Mouse (Mus musculus) cerebellum, adult 2 months (tissue): Measurements from ENCODE around the gene Tmem181a.
"Not testable (repeated sequence)": the region's sequence is repeated elsewhere in the genome, so short reads cannot be mapped to it uniquely, and the experiment has no call there.

Experiments used
- CTCF ChIP-seq: fragments of 200-500 bp; IDR thresholded peaks from 2 replicates; pipeline ENCODE4 v1.5.1; 2011; ENCODE audit warnings: low read depth, mild to moderate bottlenecking, control low read depth, low read length, moderate library complexity, borderline replicate concordance; ENCODE audit not compliant: insufficient read depth
- POLR2A ChIP-seq: fragments of 200-500 bp; IDR thresholded peaks from 2 replicates; pipeline ENCODE4 v1.6.1; 2011; ENCODE audit warnings: low read length, control low read depth, borderline replicate concordance; ENCODE audit not compliant: insufficient read depth

- TF ChIP-seq POLR2A, CTCF: not testable (repeated sequence)
These were observed 64.6 kb downstream of the Tmem181a start for GRCm38 (mm10) chr17:6321081-6321777.
